Mouse (Mus musculus): Measurements from ENCODE around the gene Enpp5. TPM values are rescaled to one million over a fixed set of nuclear protein-coding genes. Genes with fewer than 3 reads are reported as not detected.
A peak's percentile ranks its signal among the peaks of the same experiment; 100 is the strongest.

Gene Enpp5
- total and polyA plus RNA-seq, 2 experiments from 2014 or later, result 7.3 to 11.9 TPM

- Histone ChIP-seq H3K4me2 (ENCODE audit: low read depth, low read length) (no peak overlapping the region; the same call in 1 of the 2 replicates), H3K9me3 (replicated peaks; ENCODE audit: control insufficient read depth, low read length) (no peaks in the 10 kb centered on the region), H3K4me3 (ENCODE audit: low read depth, low read length) (no peak overlapping the region), H3K4me1 (ENCODE audit: control insufficient read depth, insufficient read depth) (no peaks in the 10 kb centered on the region; the same call in 1 of the 2 replicates), H3K36me3 (replicated peaks; ENCODE audit: control insufficient read depth, insufficient read depth, low read length) (0 out of 2 replicates have a peak, but pooled peaks cover 3% of the 10 kb centered on the region), H3K27ac (ENCODE audit: low read depth) (no peak overlapping the region), H3K9ac (replicated peaks; ENCODE audit: low read depth, low read length) (no peak overlapping the region), H3K27me3 (ENCODE audit: control insufficient read depth, insufficient read depth, low read length) (no peaks in the 10 kb centered on the region)
- TF ChIP-seq EP300 (IDR thresholded peaks at IDR 0.05; ENCODE audit: low read depth), result no peak
- peak; percentile 67 for TF ChIP-seq CTCF (IDR thresholded peaks at IDR 0.05; ENCODE audit: low read depth)
- ATAC-seq (ENCODE audit: insufficient read depth, low read depth) (no peak), DNase-seq (ENCODE audit: low spot score) (peak; percentile 58)
- WGBS, result 39% methylated on average over 6 of the region's 6 CpGs
Observed at GRCm38 (mm10) chr17:44076051-44076680, 2.4 kb upstream of the Enpp5 start.

DNA sequence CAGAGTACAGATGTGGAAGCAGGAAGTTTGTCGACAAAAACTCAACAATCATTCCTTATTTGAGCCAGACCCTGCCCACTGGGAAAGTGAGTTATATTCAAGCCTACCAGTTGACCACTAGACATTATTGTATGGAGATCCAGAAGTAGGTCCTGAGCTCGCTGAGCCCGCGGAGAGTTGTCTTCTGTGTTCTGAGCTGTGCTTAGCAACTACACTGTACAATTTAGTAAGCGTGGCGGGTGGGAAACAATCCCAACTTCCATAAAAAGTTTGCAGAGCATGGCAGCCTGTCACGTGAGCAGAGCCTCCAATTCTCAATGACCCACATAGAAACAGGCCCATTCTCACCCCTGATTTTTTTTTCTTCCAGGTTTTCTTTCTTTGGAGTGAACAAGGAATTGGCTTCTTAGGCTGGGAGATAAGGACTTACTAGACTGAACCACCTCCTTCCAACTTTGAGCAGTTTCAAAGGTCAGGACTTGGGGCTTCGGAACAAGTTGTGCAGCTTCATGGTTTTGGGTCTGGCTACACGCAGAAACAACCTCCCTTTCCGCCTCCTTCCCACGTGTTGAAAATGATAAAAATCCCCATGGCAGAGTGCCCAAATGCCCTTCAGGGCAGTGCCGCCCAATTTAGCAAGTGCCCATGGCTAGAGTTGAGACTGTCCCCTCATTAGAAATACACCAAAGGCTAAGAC lies 1.3 kb upstream of the Enpp5 start:
- H3K9ac ChIP-seq (replicated peaks; ENCODE audit: low read depth, low read length), result no peak overlapping the region
- no peaks in the 10 kb centered on the region for H3K9me3 ChIP-seq (replicated peaks; ENCODE audit: control insufficient read depth, low read length)
- no peaks in the 10 kb centered on the region; the same call in 1 of the 2 replicates for H3K4me1 ChIP-seq (ENCODE audit: control insufficient read depth, insufficient read depth)
- ATAC-seq (ENCODE audit: insufficient read depth, low read depth) (no peak), DNase-seq (ENCODE audit: low spot score) (no peak)
- H3K4me3 ChIP-seq (ENCODE audit: low read depth, low read length), result no peak overlapping the region
- TF ChIP-seq CTCF (IDR thresholded peaks at IDR 0.05; ENCODE audit: low read depth), result no peak
- TF ChIP-seq EP300 (IDR thresholded peaks at IDR 0.05; ENCODE audit: low read depth), result no peak
- no peak overlapping the region for H3K4me2 ChIP-seq (ENCODE audit: low read depth, low read length)
- no peak overlapping the region for H3K27ac ChIP-seq (ENCODE audit: low read depth)
- 0 out of 2 replicates have a peak, but pooled peaks cover 3% of the 10 kb centered on the region for H3K36me3 ChIP-seq (replicated peaks; ENCODE audit: control insufficient read depth, insufficient read depth, low read length)
- H3K27me3 ChIP-seq (ENCODE audit: control insufficient read depth, insufficient read depth, low read length), result no peaks in the 10 kb centered on the region
- WGBS, result 64% methylated on average over 12 of the region's 12 CpGs

GRCm38 (mm10) chr17:44077843-44078160 lies 811 bp upstream of the Enpp5 start:
- no peak for ATAC-seq (ENCODE audit: insufficient read depth, low read depth)
- H3K36me3 ChIP-seq (replicated peaks; ENCODE audit: control insufficient read depth, insufficient read depth, low read length), result 0 out of 2 replicates have a peak, but pooled peaks cover 3% of the 10 kb centered on the region
- no peaks in the 10 kb centered on the region for H3K27me3 ChIP-seq (ENCODE audit: control insufficient read depth, insufficient read depth, low read length)
- 63% methylated on average over 2 of the region's 2 CpGs for WGBS
- H3K9ac ChIP-seq (replicated peaks; ENCODE audit: low read depth, low read length), result no peak overlapping the region
- no peak overlapping the region for H3K27ac ChIP-seq (ENCODE audit: low read depth)
- H3K4me3 ChIP-seq (ENCODE audit: low read depth, low read length), result no peak overlapping the region
- H3K4me1 ChIP-seq (ENCODE audit: control insufficient read depth, insufficient read depth), result no peaks in the 10 kb centered on the region; the same call in 1 of the 2 replicates
- TF ChIP-seq CTCF (IDR thresholded peaks at IDR 0.05; ENCODE audit: low read depth) (no peak), EP300 (IDR thresholded peaks at IDR 0.05; ENCODE audit: low read depth) (no peak)
- no peak overlapping the region for H3K4me2 ChIP-seq (ENCODE audit: low read depth, low read length)
- no peaks in the 10 kb centered on the region for H3K9me3 ChIP-seq (replicated peaks; ENCODE audit: control insufficient read depth, low read length)
- no peak for DNase-seq (ENCODE audit: low spot score)

- ATAC-seq (ENCODE audit: insufficient read depth, low read depth) (no peak), DNase-seq (ENCODE audit: low spot score) (no peak)
- no peaks in the 10 kb centered on the region; the same call in 1 of the 2 replicates for H3K4me1 ChIP-seq (ENCODE audit: control insufficient read depth, insufficient read depth)
- no peak overlapping the region for H3K4me2 ChIP-seq (ENCODE audit: low read depth, low read length)
- no peaks in the 10 kb centered on the region for H3K9me3 ChIP-seq (replicated peaks; ENCODE audit: control insufficient read depth, low read length)
- TF ChIP-seq EP300 (IDR thresholded peaks at IDR 0.05; ENCODE audit: low read depth), result no peak
- no peak for TF ChIP-seq CTCF (IDR thresholded peaks at IDR 0.05; ENCODE audit: low read depth)
- 82% methylated on average over 4 of the region's 4 CpGs for WGBS
- no peak overlapping the region for H3K9ac ChIP-seq (replicated peaks; ENCODE audit: low read depth, low read length)
- H3K36me3 ChIP-seq (replicated peaks; ENCODE audit: control insufficient read depth, insufficient read depth, low read length), result 0 out of 2 replicates have a peak, but pooled peaks cover 3% of the 10 kb centered on the region
- H3K27me3 ChIP-seq (ENCODE audit: control insufficient read depth, insufficient read depth, low read length), result no peaks in the 10 kb centered on the region
- H3K27ac ChIP-seq (ENCODE audit: low read depth), result no peak overlapping the region
- H3K4me3 ChIP-seq (ENCODE audit: low read depth, low read length), result no peak overlapping the region
Observed at GRCm38 (mm10) chr17:44083156-44083555, 4.5 kb downstream of the Enpp5 start.

DNA sequence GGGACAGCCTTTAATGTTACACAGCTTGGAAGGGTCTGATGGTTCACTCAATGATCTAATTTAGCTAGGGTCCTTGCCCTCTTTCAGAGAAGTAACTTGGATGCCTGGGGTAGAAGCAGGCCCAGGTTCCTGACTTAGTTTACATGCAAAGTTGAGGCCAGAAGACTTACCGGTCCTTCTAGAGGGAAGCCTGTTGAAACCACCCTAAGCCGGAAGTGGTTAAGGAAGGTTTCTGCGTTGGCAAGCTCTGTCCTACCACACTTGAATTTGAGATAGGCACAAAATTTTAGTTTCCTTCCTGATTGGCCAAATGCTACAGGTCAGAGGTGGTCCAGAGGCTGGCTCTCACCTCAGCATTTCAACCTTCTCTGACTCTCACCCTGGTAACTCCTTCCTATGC lies 9.6 kb downstream of the Enpp5 start:
- H3K36me3 ChIP-seq (replicated peaks; ENCODE audit: control insufficient read depth, insufficient read depth, low read length), result no peaks in the 10 kb centered on the region
- no peak overlapping the region for H3K4me2 ChIP-seq (ENCODE audit: low read depth, low read length)
- no peaks in the 10 kb centered on the region for H3K27me3 ChIP-seq (ENCODE audit: control insufficient read depth, insufficient read depth, low read length)
- ATAC-seq (ENCODE audit: insufficient read depth, low read depth) (no peak), DNase-seq (ENCODE audit: low spot score) (no peak)
- no peak overlapping the region for H3K27ac ChIP-seq (ENCODE audit: low read depth)
- TF ChIP-seq CTCF (IDR thresholded peaks at IDR 0.05; ENCODE audit: low read depth), result no peak
- no peak for TF ChIP-seq EP300 (IDR thresholded peaks at IDR 0.05; ENCODE audit: low read depth)
- H3K9me3 ChIP-seq (replicated peaks; ENCODE audit: control insufficient read depth, low read length), result no peaks in the 10 kb centered on the region
- H3K4me1 ChIP-seq (ENCODE audit: control insufficient read depth, insufficient read depth), result no peaks in the 10 kb centered on the region
- WGBS, result 83% methylated on average over 3 of the region's 3 CpGs
- H3K9ac ChIP-seq (replicated peaks; ENCODE audit: low read depth, low read length), result no peak overlapping the region
- no peak overlapping the region for H3K4me3 ChIP-seq (ENCODE audit: low read depth, low read length)

Data from heart, postnatal 0 days (tissue).